Mouse (Mus musculus): Measurements from ENCODE around the gene Klhl6. TPM values are rescaled to one million over a fixed set of nuclear protein-coding genes. Genes with fewer than 3 reads are reported as not detected.

The Klhl6 gene
- total RNA-seq, 4 experiments from 2014 or later, result 0.29 to 0.59 (median 0.42) TPM

Other genes with a start within 250 kb of the Klhl6 start
- gene B3gnt5, start 222.8 kb downstream of the Klhl6 start, total RNA-seq (2022), result under 1 TPM in 1 of 4 experiments, not detected in 3; 0.10 TPM
- gene Klhl24, start 114.5 kb upstream of the Klhl6 start, total RNA-seq (2022), result 100 to 1,000 TPM; 149 to 159 (median 156) TPM
- 1 to 10 TPM; 3.3 to 7.6 (median 5.8) TPM for gene Yeats2, start 158.0 kb upstream of the Klhl6 start, total RNA-seq (2022)

Measured in gastrocnemius, adult 8-10 months (tissue).